Mouse (Mus musculus) cerebellum, adult 2 months (tissue): ENCODE results near the gene Rnf213.

Experiments
- CTCF ChIP-seq: fragments of 200-500 bp; IDR thresholded peaks from 2 replicates; pipeline ENCODE4 v1.5.1; 2011; ENCODE audit warnings: low read depth, mild to moderate bottlenecking, control low read depth, low read length, moderate library complexity, borderline replicate concordance; ENCODE audit not compliant: insufficient read depth
- POLR2A ChIP-seq: fragments of 200-500 bp; IDR thresholded peaks from 2 replicates; pipeline ENCODE4 v1.6.1; 2011; ENCODE audit warnings: low read length, control low read depth, borderline replicate concordance; ENCODE audit not compliant: insufficient read depth

GRCm38 (mm10) chr11:119532460-119532859 is 139.6 kb downstream of the Rnf213 start:
- TF ChIP-seq CTCF (no peak), POLR2A (no peak)
